Mouse (Mus musculus) retina, embryonic 14.5 days (tissue): ENCODE results near the gene Nacc2.

Experiments
- DNase-seq: peaks from one replicate; pipeline ENCODE4 v3.0.0-alpha.2; 2015; ENCODE audit warnings: low spot score

The Nacc2 gene

DNA sequence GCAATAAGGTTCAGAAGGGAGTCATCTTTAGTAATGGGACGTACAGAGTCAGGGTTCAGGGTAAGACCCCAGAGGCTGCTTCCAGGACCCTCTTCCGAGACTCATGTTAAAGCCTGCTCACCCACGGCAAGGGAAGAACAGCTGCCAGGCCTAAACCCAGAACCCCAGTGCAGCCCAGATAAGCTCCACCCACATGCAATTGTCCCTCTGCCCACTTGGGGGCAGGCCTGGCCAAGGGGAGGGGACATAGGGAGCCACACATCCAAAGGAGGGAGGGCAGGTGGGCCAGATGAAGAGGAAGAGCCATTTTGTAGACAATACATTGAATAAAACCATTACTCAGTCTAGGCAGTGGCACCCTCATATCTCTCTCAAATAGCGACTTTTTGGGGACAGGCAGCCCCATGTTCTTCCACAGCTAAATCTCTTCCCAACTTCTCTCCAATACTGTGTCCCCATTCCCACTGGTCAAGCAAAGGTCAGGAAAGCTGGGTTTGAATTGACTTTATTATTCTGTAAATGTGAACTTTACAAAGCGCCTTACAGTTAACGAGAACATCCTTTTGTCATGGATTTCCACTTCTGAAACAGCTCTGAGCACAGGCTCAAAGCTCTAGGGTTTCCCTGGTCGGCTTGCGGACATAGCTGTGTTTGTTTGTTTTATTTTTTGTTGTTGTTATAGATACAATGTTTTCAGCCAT is 67.8 kb downstream of the Nacc2 start:
- DNase-seq: peak; percentile 88

DNA sequence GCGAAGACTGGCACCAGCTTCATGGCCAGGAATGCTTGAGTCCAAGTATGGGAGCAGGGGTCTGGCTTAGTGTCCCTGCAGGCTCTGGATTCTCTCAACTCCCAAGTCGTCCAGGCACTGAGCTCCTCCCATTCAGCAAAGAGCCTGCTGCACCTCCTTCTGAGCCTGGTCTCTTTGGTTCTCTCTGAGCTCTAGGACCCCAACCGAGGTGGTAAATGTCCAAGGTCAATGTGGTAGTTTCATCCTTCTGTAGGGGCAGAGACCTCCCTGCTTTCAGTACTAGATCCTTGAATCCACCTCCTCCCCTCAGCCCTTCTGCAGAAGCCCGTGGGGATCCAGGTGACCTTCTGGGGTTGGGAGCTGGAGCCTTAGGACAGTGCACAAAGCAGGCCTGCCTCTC is 70.2 kb downstream of the Nacc2 start:
- no peak for DNase-seq

DNA sequence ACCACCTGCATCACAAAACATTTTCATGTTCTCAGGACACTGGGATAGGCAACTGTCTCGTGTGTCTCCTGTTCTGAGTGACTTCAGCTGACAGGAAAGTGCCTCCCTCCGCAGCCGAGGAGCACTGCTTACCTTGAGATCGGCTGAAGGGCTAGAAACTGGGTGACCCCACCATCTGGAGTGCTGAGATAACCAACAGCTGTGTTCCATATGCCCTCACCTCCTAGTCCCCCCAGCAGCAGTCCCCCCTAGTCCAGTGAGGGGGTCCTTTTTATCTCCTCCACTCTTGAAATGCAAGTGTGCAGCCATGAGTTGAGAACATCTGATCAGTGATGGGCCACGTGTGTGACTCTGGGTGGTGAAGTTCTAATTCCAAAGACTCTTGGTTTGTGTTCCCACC is 74.2 kb downstream of the Nacc2 start:
- DNase-seq: no peak

DNA sequence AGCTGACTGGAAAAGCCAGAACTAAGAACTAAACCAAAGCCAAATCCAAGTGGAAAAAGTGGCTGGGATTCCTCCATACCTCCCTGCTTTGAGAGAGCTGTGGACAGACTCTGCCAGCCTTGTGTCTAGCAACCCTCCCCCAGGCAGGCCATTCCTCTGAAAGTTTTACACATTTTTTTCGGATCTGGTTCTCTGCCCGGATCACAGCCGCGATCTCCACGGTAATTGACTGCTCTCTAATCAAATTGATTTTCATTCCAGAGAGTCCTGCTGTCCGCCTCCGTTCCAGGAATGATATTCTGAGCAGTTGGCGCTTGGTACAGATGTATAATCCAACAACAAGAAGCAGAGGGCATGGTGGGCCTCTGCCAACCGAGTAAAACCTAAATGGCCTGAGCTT is 78.8 kb downstream of the Nacc2 start:
- DNase-seq: no peak

DNA sequence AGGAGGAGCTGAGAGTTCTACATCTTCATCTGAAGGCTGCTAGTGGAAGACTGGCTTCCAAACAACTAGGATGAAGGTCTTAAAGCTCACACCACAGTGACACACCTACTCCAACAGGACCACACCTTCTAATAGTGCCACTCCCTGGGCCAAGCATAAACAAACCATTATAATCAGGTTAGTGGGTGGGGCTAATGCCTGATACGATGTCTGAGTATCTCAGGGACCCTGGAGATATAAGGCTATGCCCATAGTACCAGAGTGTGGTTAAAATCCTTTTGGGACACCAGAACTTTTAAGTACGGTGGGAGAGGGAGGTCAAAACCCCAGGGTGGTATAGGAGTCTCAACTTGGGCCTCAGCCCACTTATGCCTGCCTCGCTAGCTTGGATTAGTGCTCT is 80.4 kb downstream of the Nacc2 start:
- no peak for DNase-seq

DNA sequence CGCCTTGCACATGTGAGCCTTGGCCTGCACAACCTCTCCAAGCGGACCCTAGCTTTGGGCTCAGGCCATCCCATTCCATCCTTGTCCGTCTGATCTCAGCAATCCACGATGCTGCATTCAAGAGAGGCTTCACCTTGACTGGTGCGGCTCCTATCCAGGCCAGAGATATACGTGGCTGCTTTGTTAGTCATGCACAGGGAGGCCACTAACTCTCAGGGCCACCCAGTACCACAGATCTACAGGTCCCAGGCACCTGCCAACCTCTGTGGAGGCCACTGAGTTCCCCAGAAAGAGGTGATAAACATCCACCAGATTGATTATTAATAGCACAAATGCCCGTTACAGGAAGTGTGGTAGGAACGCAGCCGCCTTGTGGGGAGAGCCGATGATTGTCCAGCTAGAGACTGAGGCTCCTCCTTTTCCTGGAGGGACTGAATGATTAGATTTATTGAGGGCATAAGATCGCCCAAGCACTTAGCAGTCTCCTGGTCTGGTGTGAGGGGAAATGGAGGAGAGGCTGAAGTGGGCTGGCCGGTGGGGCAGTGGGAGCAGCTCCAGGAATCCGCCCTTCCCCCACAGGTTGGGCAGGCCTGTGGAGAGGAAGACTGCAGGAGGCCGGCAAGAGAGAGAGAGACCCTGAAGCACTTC is 81.7 kb downstream of the Nacc2 start:
- DNase-seq: no peak

DNA sequence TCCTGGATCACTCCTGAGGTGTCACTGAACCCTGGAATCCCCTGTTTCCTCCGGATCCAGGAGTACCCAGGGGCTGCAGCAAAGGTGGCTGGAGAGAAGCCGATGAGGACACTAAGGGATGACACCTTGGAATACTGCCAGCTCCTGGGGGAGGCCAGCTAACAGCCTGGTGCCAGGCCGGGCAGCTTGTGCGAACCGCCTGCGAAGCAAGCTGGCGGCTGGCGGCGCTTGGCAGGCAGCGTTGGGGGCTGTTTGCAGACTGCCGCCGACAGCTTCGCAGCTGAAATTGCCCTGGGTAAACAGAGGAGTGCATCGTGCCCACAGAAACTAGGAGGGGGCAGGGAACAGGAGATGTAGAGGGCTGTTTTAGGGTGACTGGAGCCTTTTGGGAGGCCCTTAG is 83.1 kb downstream of the Nacc2 start:
- no peak for DNase-seq

DNA sequence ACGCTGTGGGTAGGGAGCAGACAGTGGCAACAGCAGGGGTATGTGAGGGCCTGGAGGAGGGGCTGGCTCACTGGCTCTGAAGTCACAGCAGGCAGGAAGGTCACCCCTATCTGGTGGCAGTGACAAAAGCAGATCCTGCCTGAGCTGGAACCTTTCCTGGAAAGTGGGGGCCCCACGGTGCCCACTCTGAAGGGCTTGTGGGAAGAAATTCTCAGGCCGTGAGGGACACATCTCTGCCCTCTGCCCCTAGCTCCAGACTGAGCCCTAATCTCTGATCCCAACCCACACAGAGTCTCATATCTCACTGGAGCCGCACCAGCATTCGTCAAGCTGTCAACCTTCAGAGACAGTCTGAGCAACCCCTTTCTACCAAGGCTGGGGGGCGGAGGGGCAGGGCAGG is 85.6 kb downstream of the Nacc2 start:
- no peak for DNase-seq

DNA sequence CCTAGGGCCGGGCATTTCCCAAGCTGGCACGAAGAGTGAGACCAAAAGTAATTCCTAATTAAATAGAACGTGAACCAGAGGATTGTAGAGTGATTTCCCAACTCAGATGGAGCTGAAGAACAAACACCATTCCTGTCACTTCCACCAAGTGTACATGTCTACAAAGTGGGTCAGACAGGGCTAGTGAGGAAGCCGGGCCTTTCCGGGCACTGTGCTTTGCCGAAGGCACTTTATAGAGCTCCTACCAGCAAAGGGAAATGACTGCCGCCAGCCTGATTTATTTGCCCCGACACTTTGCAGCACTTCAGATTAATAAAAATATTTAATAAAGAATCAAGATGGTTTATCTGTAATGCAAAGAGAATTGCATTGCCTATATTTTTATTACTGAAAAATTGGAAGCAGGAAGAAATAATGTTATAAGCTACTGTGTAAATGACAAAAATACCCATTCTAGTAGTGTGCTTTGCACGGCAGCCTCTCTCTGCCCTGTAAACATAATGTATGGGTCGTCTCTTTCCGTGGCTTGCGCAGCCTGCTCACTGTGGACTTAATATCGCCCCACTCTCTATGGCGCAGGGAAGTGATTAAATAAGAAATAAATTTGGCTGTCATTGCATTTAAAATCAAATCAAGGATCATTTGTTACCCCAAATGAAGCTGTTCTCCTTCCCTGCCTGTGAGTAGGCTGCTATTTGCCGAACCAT is 88.5 kb downstream of the Nacc2 start:
- no peak for DNase-seq

DNA sequence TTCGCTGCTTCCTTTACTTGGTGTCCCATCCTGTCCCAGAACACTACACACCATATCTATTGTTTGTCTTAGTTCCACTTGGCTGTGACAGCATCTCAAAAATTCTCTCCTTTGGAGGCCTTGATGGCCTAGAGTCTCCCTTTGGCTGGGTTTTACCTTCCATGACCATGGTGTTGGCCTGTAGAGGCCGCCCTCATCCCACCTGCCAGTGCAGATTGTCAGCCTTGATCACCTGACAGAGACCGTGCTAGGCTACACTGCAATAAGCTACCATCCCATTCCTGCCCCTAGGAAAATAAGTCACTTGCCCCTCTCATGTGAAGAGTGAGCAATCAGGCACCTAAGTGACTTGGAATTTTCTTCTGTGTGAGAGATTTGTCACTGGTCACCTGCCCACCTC is 92.7 kb downstream of the Nacc2 start:
- no peak for DNase-seq

DNA sequence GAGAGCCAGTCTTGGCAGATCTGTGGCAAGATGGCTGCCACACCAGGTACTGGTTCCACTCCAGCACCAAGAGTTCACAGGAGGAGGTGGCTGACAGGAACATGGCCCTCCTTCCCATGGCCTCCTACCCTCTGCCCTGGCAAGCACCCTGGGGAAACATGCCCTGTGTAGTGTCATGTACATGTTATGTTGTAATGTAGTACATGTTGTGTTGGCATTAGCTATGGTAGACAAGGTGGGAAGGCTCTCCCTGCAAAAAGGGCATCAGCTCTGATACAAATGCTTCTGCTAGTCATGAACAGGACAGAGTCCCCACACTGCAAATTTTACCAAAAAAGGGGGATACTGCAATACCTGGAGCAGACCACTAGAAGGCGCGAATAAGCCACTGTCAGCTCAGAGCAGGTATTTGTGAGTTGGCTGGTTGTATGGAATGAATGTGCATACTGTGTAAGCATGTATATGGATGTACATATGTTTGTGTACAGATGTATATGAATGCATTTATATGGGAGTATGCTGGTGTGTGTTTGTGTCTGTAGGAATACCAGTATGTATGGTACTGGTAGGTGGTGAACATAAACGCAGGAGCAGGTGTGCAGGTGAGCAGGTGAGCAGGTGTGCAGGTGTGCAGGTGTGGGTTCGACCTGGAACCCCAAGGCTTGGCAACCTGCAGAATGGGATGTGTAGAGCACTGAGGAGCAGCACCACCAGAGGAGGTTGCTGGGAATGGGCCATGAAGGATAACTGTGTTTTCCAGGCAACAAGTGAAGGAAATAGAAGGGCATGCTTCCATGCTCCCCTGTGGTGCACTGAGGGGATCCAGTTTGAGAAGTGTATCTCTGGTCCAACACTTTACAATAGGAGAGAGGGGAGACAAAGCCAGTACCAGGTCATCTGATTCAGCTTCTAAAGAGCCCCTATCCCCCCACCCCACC is 98.6 kb downstream of the Nacc2 start:
- peak; percentile 76 for DNase-seq

DNA sequence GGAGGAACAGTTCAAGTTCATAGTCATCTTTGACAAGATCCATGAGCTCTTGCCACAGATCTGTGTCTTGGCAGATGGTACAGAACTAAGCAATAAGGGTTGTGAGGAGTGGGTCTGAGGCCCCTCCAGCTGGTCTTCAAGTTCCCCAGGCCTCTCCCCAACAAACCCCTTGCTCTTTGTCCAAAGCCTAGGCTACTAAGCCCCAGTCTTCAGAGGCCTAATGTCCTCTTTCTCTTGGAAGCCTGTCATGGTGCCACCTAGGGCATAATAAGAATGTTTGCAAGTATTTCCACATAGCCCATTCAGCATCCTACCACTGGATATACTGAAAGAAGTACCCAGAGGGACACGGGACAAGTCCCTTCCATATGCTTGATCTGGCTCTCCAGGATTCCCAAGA is 100.4 kb downstream of the Nacc2 start:
- DNase-seq: no peak

DNA sequence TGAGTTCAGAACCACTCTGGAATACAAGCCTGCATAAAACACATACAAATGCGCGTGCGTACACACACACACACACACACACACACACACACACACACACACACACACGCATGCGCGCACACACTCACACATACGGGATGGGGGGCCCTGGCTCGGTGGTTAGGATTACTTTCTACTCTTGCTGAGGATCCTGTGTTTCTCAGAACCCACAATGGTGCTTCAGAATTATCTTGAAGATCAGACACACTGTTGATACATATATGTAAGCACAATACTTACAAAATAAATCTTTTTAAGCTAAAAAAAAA is 100.8 kb downstream of the Nacc2 start:
- no peak for DNase-seq

DNA sequence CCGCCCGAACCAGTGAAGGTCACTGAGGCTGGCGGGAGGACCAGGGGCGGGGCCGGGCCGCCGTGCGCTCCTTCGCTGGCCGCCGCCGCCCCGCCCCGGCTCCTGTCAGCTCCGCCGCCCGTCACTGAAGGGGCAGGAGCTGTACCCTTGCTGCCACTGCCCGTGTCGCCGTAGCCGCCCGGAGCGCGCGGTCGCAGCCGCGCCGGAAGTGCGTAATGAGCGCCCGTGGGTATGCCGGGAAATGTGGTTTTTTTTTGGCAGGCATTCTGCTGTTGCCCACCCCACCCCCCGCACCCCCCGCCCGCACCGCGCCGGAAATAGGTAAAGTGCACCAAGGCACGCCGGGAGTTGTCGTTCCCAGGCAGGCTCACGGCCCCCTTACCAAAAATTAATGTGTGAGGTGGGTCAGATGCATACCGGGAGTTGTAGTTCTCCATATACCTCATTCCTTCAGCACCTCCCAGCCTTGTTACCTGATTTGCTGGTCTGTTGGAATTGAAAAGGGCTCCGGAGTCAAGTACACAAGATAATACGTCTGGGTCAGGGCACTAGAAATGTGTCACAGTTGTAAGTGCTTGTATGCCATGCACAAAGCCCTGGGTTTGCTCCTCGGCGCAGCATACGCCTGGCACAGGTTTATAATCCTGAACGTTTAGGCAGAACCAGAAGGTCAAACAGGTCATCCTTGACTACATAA is 101.3 kb downstream of the Nacc2 start, which contains the start of gene Ubac1:
Ubac1 (minus strand) TSS at position 187 of the 697 bp plus-strand sequence.
- peak; percentile 94 for DNase-seq

DNA sequence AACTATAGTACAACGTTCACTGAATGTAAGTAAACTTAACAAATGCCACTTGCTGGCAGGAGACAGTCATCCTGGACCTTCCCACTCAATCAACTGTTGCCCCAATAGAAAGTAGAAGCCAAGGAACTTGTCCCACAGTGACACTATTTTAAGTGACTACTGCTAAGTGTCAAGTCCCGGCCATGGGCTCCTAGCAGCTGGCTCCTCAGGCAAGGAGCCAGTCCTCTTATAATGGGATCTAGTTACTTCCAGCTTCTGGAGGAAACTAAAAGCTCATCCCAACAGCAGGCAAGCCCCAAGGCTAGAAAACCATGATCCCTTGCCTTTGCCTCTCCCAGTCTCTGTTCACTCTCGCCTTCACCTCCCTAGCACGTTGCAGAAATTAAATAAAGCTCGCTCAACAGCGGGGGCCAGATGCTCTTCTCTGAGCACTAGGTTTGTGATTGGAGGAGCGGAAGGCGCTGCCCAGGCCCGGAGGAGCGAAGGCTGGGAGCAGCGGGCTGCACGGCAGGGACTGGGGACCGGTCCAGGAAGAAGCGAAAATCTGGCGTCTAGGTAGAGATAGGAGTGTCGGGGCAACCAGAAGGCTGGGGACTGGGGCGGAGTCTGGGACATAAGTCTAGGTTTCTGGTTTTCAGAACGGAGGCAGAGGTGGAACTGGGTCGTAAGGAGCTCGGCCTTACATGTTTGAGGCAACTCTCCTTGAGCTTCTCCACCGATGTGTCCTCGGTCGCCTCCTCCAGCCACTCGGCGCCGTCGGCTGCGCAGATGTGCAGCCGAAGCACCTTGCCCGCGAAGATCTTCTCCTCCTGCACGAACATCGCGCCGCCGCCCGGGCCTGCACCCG is 102.1 kb downstream of the Nacc2 start:
- DNase-seq: peak; percentile 46

DNA sequence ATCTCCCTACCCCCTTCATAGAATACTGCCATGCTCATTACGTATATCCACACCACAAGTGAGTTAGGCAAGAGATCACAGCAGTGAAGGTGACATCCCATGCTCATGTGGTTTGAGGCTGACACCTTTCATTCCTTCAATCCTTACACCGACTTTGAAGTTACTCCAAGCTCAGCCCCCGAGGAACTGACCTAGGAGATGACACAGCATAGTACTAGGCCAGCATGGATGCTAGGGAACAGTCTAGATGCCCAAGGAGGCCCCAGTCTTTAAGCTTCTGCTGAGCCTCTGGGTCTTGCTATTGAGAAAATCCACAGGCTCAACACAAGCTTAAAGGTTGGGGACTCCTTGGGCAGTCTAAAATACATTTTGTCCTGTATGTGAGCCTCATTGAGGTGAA is 103.1 kb downstream of the Nacc2 start:
- DNase-seq: no peak

DNA sequence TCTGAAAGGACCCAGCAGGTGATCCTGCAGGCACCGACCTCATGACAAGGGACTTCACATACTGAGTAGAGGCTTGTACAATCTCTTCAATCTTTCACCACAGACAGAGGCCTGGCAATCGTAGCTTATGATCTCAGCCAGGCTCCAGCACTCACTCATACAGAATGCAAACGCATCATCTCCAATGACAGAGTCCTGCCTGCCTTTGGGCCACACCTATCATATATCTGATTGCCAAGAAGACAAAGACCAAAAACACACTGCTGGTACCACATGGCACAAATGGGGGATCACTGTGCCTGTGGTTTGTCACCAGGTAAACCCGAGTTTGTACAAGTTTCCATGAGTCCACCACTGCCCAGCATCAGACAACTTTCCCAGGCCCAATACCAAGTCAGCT is 105.7 kb downstream of the Nacc2 start:
- DNase-seq: no peak

DNA sequence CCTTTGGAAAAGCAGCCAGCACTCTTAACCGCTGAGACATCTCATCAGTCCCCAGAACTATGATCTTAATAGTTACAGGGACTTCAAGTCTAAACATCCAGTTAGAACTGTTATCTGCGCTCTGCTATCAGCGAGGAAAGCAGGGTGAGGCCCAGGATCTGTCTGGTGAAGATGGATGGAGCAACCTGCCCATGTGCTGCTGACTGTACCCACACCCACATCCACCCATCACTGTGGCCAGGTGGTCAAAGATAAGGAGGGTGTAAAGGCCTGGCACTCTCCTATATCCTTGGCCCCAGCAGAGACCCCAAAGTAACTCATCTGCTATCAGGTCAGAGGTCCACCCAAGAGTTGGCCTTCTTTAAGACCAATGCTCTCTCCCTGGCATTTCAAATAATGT is 109.3 kb downstream of the Nacc2 start:
- no peak for DNase-seq

DNA sequence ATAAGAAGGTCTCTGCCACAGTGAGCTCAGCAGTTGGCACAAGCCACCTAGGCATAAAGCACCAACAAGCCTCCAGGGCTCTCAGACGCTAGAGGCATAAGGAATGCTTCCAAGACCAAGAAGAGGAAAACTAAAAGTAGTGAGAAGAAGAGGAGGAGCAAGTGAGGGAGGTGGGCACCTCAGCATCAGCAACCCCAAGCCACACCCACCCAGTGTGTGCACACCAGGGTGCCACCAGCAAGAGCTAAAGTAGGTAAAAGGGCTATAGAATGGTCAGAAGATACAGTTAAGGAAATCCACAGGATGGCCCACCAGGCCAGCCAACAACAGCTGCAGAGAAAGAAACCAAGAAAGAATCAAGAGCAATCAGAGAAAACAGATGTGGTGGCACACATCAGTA is 111.6 kb downstream of the Nacc2 start:
- no peak for DNase-seq
